13 mouse cellular contexts compared by ENCODE assay signal in genomic region chr13:93091866-93092455, GRCm38 (mm10). TPM values are rescaled to one million over a fixed set of nuclear protein-coding genes. Genes with fewer than 3 reads are reported as not detected.
A peak's percentile ranks its signal among the peaks of the same experiment; 100 is the strongest.
DNase-seq lines count a peak whose midpoint lies in the region; ATAC-seq lines count a peak whose summit lies in the region.
"Had no signal": no experiment of that assay in that cellular context is flagged by ENCODE, and none has a peak within 500 bp of the region (broad histone marks: within the 10 kb centered on the region; RNA-seq: fewer than 3 reads in every experiment).

No protein-coding gene starts in this region.

- H3K36me3 ChIP-seq in heart, embryonic 12.5 days: peaks cover 5% of the 10 kb centered on the region; the same call in 1 of the 2 replicates
- H3K36me3 ChIP-seq: embryonic facial prominence, embryonic 12.5 days; limb, embryonic 15.5 days had no signal

- H3K9ac ChIP-seq in heart, embryonic 12.5 days: no peak overlapping the region
- H3K9ac ChIP-seq: embryonic facial prominence, embryonic 12.5 days; limb, embryonic 15.5 days; lung, embryonic 14.5 days had no signal

- no peaks in the 10 kb centered on the region for H3K27me3 ChIP-seq in heart, embryonic 12.5 days (replicated peaks)
- H3K27me3 ChIP-seq: embryonic facial prominence, embryonic 12.5 days; limb, embryonic 15.5 days had no signal

- no peak overlapping the region for H3K4me2 ChIP-seq in heart, embryonic 12.5 days
- H3K4me2 ChIP-seq: embryonic facial prominence, embryonic 12.5 days; limb, embryonic 15.5 days; lung, embryonic 14.5 days had no signal

- no peaks in the 10 kb centered on the region for H3K9me3 ChIP-seq in heart, embryonic 12.5 days (replicated peaks)
- H3K9me3 ChIP-seq: embryonic facial prominence, embryonic 12.5 days; limb, embryonic 15.5 days had no signal

- no peak overlapping the region for H3K27ac ChIP-seq in heart, embryonic 12.5 days (ENCODE audit: poor library complexity, severe bottlenecking)
- H3K27ac ChIP-seq: embryonic facial prominence, embryonic 12.5 days; limb, embryonic 15.5 days had no signal

- peaks cover 12% of the 10 kb centered on the region for H3K4me1 ChIP-seq in heart, embryonic 12.5 days (replicated peaks)
- H3K4me1 ChIP-seq: embryonic facial prominence, embryonic 12.5 days; limb, embryonic 15.5 days had no signal

- no peak overlapping the region for H3K4me3 ChIP-seq in heart, embryonic 12.5 days
- H3K4me3 ChIP-seq: embryonic facial prominence, embryonic 12.5 days; limb, embryonic 15.5 days had no signal

- peak; percentile 47 for DNase-seq in cerebellum, adult 11-12 months
- DNase-seq in cerebellum, adult 8-10 months: no peak
- peak; percentile 41 for DNase-seq in heart, adult 8-10 months (ENCODE audit: low spot score)
- peak; percentile 40 for DNase-seq in right cerebral cortex, adult 18-20 months
- no peak for DNase-seq in right cerebral cortex, postnatal 36 days (ENCODE audit: low spot score in 2 of 2)
- DNase-seq in kidney, adult 9 months: no peak
- DNase-seq: kidney, postnatal 14 days; lung, embryonic 14.5 days had no signal

- 83% methylated on average over 10 of the region's 10 CpGs for WGBS in heart, embryonic 12.5 days

- no peak for ATAC-seq in heart, embryonic 12.5 days (ENCODE audit: insufficient number of reproducible peaks, low FRiP score)
- ATAC-seq in CD4-positive, CD25-positive, alpha-beta regulatory T cell, adult 4 months: no peak
- ATAC-seq: inflammation-experienced regulatory T-cells, adult 6 months had no signal

RNA-seq across cellular contexts. Expression of gene Cmya5, which starts 52.6 kb away (rescaled TPM):
- 100 to 1,000 TPM; 378 to 419 (median 409) TPM for total RNA-seq in heart, adult 8-10 months (2022)
- 3.9 and 5.0 TPM in 2 replicates for polyA plus RNA-seq in heart, embryonic 12.5 days (2016; fragmentation: Nextera tagmentation; extraction: Ambion mirVana)
- polyA plus RNA-seq in CD4-positive, CD25-positive, alpha-beta regulatory T cell, adult 4 months (2017; shearing (Covaris generic)): under 1 TPM; 0.39 to 0.52 TPM

Comparison
In these comparisons a context has a peak if more than half of its experiments do, and no peak if none do; other contexts are left out.
1. DNase-seq: peak in cerebellum, adult 11-12 months (single experiment), heart, adult 8-10 months (single experiment) and right cerebral cortex, adult 18-20 months (single experiment); none in cerebellum, adult 8-10 months (single experiment), right cerebral cortex, postnatal 36 days (0 of 2) and kidney, adult 9 months (single experiment).